Mouse (Mus musculus) C2C12 (cell line): ENCODE measurements around the gene Krtap17-1. TPM values are rescaled to one million over a fixed set of nuclear protein-coding genes. Genes with fewer than 3 reads are reported as not detected.

Source experiments
- H3K27me3 ChIP-seq: one replicate; pipeline ENCODE4 v1.6.1; 2011; ENCODE audit not compliant: control insufficient read depth, insufficient read depth, insufficient read length
- H3K36me3 ChIP-seq: one replicate; pipeline ENCODE4 v1.6.1; 2011; ENCODE audit not compliant: control insufficient read depth, insufficient read depth
- H3K4me3 ChIP-seq: one replicate; pipeline ENCODE4 v1.5.1; 2011; ENCODE audit warnings: mild to moderate bottlenecking, control low read depth; ENCODE audit not compliant: poor library complexity, insufficient read depth, severe bottlenecking
- H3K79me2 ChIP-seq: one replicate; pipeline ENCODE4 v1.6.1; 2011; ENCODE audit not compliant: control insufficient read depth, insufficient read depth
- H3K79me3 ChIP-seq: one replicate; pipeline ENCODE4 v1.6.1; 2011; ENCODE audit warnings: low read depth, control low read depth
- H3ac ChIP-seq: one replicate; pipeline ENCODE3; 2011; ENCODE audit warnings: low read depth; ENCODE audit not compliant: control insufficient read depth, insufficient read length
- CEBPB ChIP-seq: IDR thresholded peaks from one replicate; pipeline ENCODE4 v1.6.1; 2011; ENCODE audit warnings: low read depth, mild to moderate bottlenecking, control low read depth, moderate library complexity
- CTCF ChIP-seq: IDR thresholded peaks from one replicate; pipeline ENCODE4 v1.5.1; 2011; ENCODE audit not compliant: control insufficient read depth, insufficient read depth, insufficient read length
- FOSL1 ChIP-seq: IDR thresholded peaks from one replicate; pipeline ENCODE4 v1.8.0; 2011; ENCODE audit warnings: mild to moderate bottlenecking, low read length; ENCODE audit not compliant: poor library complexity, insufficient read depth, severe bottlenecking
- MAX ChIP-seq: IDR thresholded peaks from one replicate; pipeline ENCODE4 v1.6.1; 2011; ENCODE audit warnings: mild to moderate bottlenecking, control low read depth
- MYOD1 ChIP-seq: IDR thresholded peaks from one replicate; pipeline ENCODE4 v1.6.1; 2011; ENCODE audit warnings: low read depth; ENCODE audit not compliant: control insufficient read depth, insufficient read length
- MYOG ChIP-seq: IDR thresholded peaks from one replicate; pipeline ENCODE4 v1.6.1; 2011; ENCODE audit not compliant: control insufficient read depth, insufficient read length; ENCODE audit errors: extremely low read depth
- USF1 ChIP-seq: IDR thresholded peaks from one replicate; pipeline ENCODE4 v1.6.1; 2011; ENCODE audit warnings: low read depth, mild to moderate bottlenecking, control low read depth, moderate library complexity
- long read RNA-seq, 2 experiments: library from polyadenylated mRNA; unstranded; transcript quantifications; one replicate each; pipeline ENCODE4 v2.0.0; 2019 to 2020
- polyA plus RNA-seq: library from polyadenylated mRNA; unstranded; fragments of >200 nt; fragmentation: generic; extraction: Trizol; gene quantifications from one replicate; pipeline ENCODE4 v1.2.1, GENCODE M21; 2012; ENCODE audit warnings: missing spikeins

Krtap17-1 gene
- polyA plus RNA-seq, result not detected
- long read RNA-seq, experiment 1, result 0 reads
- long read RNA-seq, experiment 2, result 0 reads

DNA sequence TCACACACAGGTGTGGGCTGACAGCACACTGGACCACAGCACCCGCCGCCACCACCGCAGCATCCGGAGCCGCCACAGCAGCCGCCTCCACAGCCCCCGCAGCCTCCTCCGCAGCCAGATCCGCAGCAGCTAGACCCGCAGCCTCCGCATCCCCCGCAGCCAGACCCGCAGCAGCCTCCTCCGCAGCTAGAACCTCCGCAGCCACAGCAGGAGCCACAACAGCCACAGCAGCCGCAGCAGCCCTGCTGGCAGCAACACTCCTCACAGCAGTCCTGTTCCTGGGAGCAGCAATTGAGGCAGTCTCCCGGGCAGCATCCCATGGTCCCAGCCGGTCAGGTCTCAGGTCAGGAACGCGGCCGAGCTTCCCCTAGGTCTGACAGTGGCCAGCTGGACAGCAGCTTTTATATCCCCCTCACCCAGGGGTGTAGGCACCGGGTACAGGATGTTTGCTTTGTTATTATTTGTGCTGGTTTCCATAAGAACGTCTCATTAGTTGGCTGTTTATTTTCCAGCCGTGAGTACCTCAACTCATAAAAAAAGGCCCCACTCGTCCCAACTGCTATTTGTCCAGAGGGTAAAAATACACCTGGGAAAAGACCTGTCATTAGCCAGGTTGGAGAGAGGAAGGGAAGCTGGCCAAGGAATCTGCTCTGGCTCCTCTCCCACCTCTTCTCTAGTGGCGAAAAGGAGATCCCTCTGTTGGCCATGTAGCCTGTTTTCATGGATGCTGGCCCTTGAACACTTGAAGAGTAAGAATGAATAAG lies at the start of gene Krtap17-1:
TSS of gene Krtap17-1 (minus strand) at position 375 of the 764 bp plus-strand sequence.
- no peaks in the 10 kb centered on the region for H3K79me3 ChIP-seq
- no peaks in the 10 kb centered on the region for H3K36me3 ChIP-seq
- no peak within 1 kb of the TSS for H3ac ChIP-seq
- no peak for TF ChIP-seq CTCF
- H3K79me2 ChIP-seq, result no peaks in the 10 kb centered on the region
- H3K27me3 ChIP-seq, result peaks cover 23% of the 10 kb centered on the region
- H3K4me3 ChIP-seq, result no peak within 1 kb of the TSS

- no peak within 1 kb of the TSS for H3ac ChIP-seq
- H3K4me3 ChIP-seq, result no peak within 1 kb of the TSS
- TF ChIP-seq CTCF (no peak), MAX (no peak), CEBPB (no peak)
Measured at GRCm38 (mm10) chr11:100041454-100041853, 47.7 kb upstream of the Krtap17-1 start, which contains the start of gene Krt34. Gene Krt34, minus strand, starts transcription at chr11:100041554.

DNA sequence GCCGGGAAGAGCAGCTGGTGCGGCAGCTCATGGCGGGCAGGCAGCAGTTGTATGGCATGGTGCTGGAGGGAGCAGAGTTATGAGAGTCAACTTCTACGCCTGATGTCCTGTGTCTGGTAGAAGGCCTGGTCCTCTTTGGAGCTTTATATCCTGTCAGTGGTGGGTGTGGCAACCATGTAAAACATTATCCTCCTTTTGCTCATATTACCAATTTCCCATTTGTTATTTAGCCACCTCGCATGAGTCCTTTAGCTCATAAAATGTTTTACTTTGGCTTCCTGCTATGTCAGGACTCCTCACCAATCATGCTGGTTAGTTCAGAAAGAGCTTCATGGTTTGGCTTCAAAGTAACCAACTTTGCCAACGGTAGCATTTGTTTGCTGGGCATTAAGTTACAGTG lies 36.0 kb upstream of the Krtap17-1 start, which contains the start of gene Krt33b:
TSS of gene Krt33b (minus strand) at position 101 of the 400 bp plus-strand sequence.
- Histone ChIP-seq H3K79me2 (no peaks in the 10 kb centered on the region), H3K4me3 (no peak within 1 kb of the TSS), H3K27me3 (peaks cover 13% of the 10 kb centered on the region), H3ac (no peak within 1 kb of the TSS), H3K36me3 (no peaks in the 10 kb centered on the region), H3K79me3 (no peaks in the 10 kb centered on the region)
- TF ChIP-seq MYOG, result no peak
- TF ChIP-seq FOSL1, result no peak

More at GRCm38 (mm10) chr11:100041454-100041853, 47.7 kb upstream of the Krtap17-1 start, which contains the start of gene Krt34:
- Histone ChIP-seq H3K79me2 (no peaks in the 10 kb centered on the region), H3K36me3 (no peaks in the 10 kb centered on the region), H3K27me3 (peaks cover 15% of the 10 kb centered on the region), H3K79me3 (no peaks in the 10 kb centered on the region)

DNA sequence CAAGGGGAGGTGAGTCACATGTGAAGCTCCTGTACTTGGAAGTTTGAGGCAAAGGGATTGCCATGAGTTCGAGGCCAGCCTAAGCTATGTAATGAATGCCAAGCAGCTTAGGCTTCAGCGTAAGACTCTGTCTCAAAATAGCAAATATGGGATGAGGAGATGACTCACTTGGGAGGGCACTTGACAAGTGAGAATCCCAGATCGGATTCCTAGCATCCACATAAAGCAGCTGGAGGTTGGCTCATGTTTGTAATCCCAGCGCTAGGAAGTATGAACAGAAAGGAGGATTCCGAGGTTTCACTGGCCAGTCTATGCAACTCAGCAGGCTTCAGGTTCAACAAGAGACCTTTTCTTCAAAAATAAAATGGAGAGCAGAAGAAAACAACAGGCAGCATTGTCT lies 27.6 kb upstream of the Krtap17-1 start:
- no peak overlapping the region for H3K4me3 ChIP-seq
- no peak overlapping the region for H3ac ChIP-seq
- no peaks in the 10 kb centered on the region for H3K36me3 ChIP-seq
- no peaks in the 10 kb centered on the region for H3K27me3 ChIP-seq
- TF ChIP-seq MYOG, result no peak
- TF ChIP-seq FOSL1, result no peak
- no peak for TF ChIP-seq CEBPB
- no peak for TF ChIP-seq MYOD1
- no peak for TF ChIP-seq CTCF
- no peak for TF ChIP-seq USF1
- TF ChIP-seq MAX, result no peak
- no peaks in the 10 kb centered on the region for H3K79me2 ChIP-seq
- H3K79me3 ChIP-seq, result no peaks in the 10 kb centered on the region

GRCm38 (mm10) chr11:100019466-100019865 lies 25.7 kb upstream of the Krtap17-1 start:
- H3K79me2 ChIP-seq, result no peaks in the 10 kb centered on the region
- no peak overlapping the region for H3K4me3 ChIP-seq
- H3K79me3 ChIP-seq, result no peaks in the 10 kb centered on the region
- TF ChIP-seq MAX, result no peak
- no peak for TF ChIP-seq MYOD1
- no peak for TF ChIP-seq CTCF
- TF ChIP-seq USF1, result no peak
- TF ChIP-seq FOSL1, result no peak
- no peak for TF ChIP-seq CEBPB
- no peak for TF ChIP-seq MYOG
- no peaks in the 10 kb centered on the region for H3K36me3 ChIP-seq
- no peak overlapping the region for H3ac ChIP-seq
- H3K27me3 ChIP-seq, result no peaks in the 10 kb centered on the region

GRCm38 (mm10) chr11:100016112-100016511 lies 22.3 kb upstream of the Krtap17-1 start, which contains the start of gene Krt33a:
Gene Krt33a, minus strand, starts transcription at chr11:100016212.
- no peak for TF ChIP-seq FOSL1
- TF ChIP-seq CTCF, result no peak
- TF ChIP-seq MAX, result no peak
- TF ChIP-seq MYOG, result no peak
- H3K79me2 ChIP-seq, result no peaks in the 10 kb centered on the region
- no peaks in the 10 kb centered on the region for H3K27me3 ChIP-seq
- no peaks in the 10 kb centered on the region for H3K36me3 ChIP-seq
- no peak within 1 kb of the TSS for H3K4me3 ChIP-seq
- H3ac ChIP-seq, result no peak within 1 kb of the TSS
- no peaks in the 10 kb centered on the region for H3K79me3 ChIP-seq
